Mouse (Mus musculus): ENCODE results near the gene Arrb1. TPM values are rescaled to one million over a fixed set of nuclear protein-coding genes. Genes with fewer than 3 reads are reported as not detected.

Arrb1 gene
- polyA plus RNA-seq, 1 experiment from 2014 or later, result 4.4 TPM

DNA sequence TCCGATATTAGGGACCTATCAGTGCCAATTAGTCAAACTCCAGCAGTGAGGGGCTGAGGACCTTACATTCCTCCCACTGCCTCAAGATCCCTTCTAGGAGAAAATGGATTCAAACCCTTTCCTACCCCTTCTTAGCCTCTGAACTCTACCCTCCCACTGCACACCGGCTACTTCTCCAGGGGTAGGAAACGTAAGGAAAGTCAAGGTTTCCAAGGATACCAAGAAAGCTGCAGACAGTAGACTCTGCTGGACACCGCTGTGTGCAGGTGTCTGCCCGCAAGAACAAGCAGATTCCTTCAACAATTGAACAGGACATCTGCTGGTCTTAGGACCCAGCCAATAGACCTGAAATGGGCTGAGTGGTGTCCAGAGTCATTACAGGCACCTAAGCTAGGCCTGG is 765 bp upstream of the Arrb1 start:
- ATAC-seq, result no peak
- H3K4me1 ChIP-seq (replicated peaks; ENCODE audit: control insufficient read depth, insufficient read depth, low read length), result peaks cover 20% of the 10 kb centered on the region

DNA sequence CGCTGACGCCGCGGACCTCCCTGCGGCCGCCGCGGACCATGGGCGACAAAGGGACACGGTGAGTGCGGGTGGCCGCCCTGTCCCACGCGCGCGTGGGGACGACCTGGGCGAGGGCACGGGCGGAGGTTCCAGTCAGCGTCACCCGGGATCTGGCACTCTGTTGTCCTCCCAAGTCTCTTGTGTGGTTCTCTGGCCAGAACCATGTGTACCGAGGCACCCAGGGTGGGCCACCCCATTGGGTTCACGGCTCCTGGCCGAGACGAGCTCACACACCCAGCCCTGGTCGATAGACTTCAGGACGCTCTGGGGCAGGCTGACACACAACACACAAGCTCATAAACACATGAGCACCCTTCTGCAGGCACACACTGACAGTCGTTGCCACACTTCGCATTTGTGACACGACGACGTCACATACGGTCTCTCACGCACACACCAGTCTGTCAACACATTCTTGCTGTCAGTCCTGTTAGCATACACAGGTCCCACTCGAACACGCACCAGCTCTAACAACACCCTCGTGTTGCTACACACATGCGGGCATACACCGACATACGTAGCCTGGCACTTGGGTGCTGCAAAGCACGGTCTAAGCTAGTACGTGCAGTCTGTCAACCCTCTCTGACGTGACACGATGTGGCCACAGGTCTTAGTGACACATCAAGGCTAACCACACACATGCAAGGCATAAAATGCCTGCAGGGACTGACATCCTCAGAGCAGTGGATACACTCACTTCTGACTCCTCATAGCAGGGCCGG is 655 bp downstream of the Arrb1 start:
- Histone ChIP-seq H3K4me2 (replicated peaks; ENCODE audit: low read depth) (peak overlapping the region; percentile 97), H3K4me1 (replicated peaks; ENCODE audit: control insufficient read depth, insufficient read depth, low read length) (peaks cover 20% of the 10 kb centered on the region; the same call in 1 of the 2 replicates), H3K9me3 (ENCODE audit: control insufficient read depth) (no peaks in the 10 kb centered on the region), H3K36me3 (ENCODE audit: control insufficient read depth, insufficient read depth) (no peaks in the 10 kb centered on the region), H3K4me3 (ENCODE audit: low read depth, low read length) (peak overlapping the region; percentile 68), H3K9ac (ENCODE audit: low read depth, low read length) (peak overlapping the region; percentile 78), H3K27ac (ENCODE audit: low read depth, low read length) (peak overlapping the region; percentile 73), H3K27me3 (replicated peaks; ENCODE audit: control insufficient read depth, insufficient read depth, low read length) (no peaks in the 10 kb centered on the region)
- ATAC-seq, result peak; percentile 29
- WGBS, result 7% methylated on average over 46 of the region's 46 CpGs
- TF ChIP-seq CTCF (IDR thresholded peaks at IDR 0.05; ENCODE audit: low read depth), result no peak

More for the DNA sequence above, 765 bp upstream of the Arrb1 start:
- WGBS, result 54% methylated on average over 5 of the region's 5 CpGs
- no peak overlapping the region for H3K9ac ChIP-seq (ENCODE audit: low read depth, low read length)
- no peak overlapping the region; the same call in 1 of the 2 replicates for H3K27ac ChIP-seq (ENCODE audit: low read depth, low read length)
- no peak overlapping the region for H3K4me3 ChIP-seq (ENCODE audit: low read depth, low read length)
- H3K4me2 ChIP-seq (replicated peaks; ENCODE audit: low read depth), result peak overlapping the region; percentile 97
- H3K36me3 ChIP-seq (ENCODE audit: control insufficient read depth, insufficient read depth), result no peaks in the 10 kb centered on the region
- no peak for TF ChIP-seq CTCF (IDR thresholded peaks at IDR 0.05; ENCODE audit: low read depth)
- no peaks in the 10 kb centered on the region for H3K9me3 ChIP-seq (ENCODE audit: control insufficient read depth)
- no peaks in the 10 kb centered on the region for H3K27me3 ChIP-seq (replicated peaks; ENCODE audit: control insufficient read depth, insufficient read depth, low read length)

DNA sequence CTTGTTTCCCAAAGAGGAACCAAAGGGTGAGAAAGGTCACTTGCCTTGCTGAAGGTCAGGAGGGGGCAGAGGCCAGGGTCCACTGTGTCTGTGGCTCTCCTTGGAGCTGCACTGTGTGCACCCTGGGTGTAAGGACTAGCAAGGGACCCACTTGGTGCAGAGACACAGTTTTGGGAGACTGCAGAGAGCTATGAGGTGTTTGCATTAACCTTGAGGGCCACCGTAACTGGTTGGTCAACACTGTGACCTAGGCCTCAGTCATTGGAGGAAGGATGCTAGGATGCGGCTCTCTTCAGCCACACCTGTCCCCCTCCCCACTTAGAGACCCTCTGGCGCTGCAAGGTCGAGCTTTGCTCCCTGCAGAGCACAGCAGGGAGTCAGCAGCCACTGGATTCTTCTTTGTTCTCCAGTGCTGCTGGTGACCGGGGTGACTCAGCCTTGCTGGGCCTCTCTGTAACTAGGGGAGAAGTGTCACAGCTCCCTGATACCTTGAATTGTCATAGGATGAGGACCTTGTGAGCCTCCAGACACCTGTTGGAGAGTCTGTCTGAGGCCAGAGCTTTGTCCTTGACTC is 2.0 kb downstream of the Arrb1 start:
- peak overlapping the region; percentile 26; the same call in 1 of the 2 replicates for H3K9ac ChIP-seq (ENCODE audit: low read depth, low read length)
- H3K4me1 ChIP-seq (replicated peaks; ENCODE audit: control insufficient read depth, insufficient read depth, low read length), result peaks cover 20% of the 10 kb centered on the region; the same call in 1 of the 2 replicates
- no peaks in the 10 kb centered on the region for H3K27me3 ChIP-seq (replicated peaks; ENCODE audit: control insufficient read depth, insufficient read depth, low read length)
- ATAC-seq, result no peak
- peak overlapping the region; percentile 68; the same call in 1 of the 2 replicates for H3K4me3 ChIP-seq (ENCODE audit: low read depth, low read length)
- H3K36me3 ChIP-seq (ENCODE audit: control insufficient read depth, insufficient read depth), result no peaks in the 10 kb centered on the region
- WGBS, result 55% methylated on average over 5 of the region's 5 CpGs
- TF ChIP-seq CTCF (IDR thresholded peaks at IDR 0.05; ENCODE audit: low read depth), result no peak
- no peak overlapping the region for H3K27ac ChIP-seq (ENCODE audit: low read depth, low read length)
- no peaks in the 10 kb centered on the region for H3K9me3 ChIP-seq (ENCODE audit: control insufficient read depth)
- H3K4me2 ChIP-seq (replicated peaks; ENCODE audit: low read depth), result peak overlapping the region; percentile 97

DNA sequence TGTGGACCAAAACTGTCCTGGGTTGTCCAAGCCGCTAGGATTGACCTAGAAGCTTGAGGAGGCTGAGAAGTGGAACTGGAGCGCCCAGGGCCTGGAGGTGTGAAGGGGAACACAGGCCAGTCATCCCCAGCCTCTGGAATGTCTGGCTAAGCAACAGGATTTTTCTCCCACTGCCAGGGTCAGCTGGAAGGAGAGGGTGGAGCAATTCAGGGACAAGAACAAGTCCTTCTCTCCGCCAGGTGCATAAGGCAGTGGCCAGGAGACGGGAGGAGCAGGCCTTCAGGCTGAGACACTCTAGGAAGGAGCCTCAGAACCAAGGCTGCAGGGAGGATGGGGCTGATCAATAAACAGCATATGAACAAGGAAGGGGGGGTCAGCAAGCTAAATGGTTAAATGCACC is 3.2 kb downstream of the Arrb1 start:
- no peak overlapping the region for H3K4me3 ChIP-seq (ENCODE audit: low read depth, low read length)
- ATAC-seq, result no peak
- no peak overlapping the region for H3K4me2 ChIP-seq (replicated peaks; ENCODE audit: low read depth)
- no peak for TF ChIP-seq CTCF (IDR thresholded peaks at IDR 0.05; ENCODE audit: low read depth)
- WGBS, result 73% methylated on average over 4 of the region's 4 CpGs
- no peaks in the 10 kb centered on the region for H3K27me3 ChIP-seq (replicated peaks; ENCODE audit: control insufficient read depth, insufficient read depth, low read length)
- H3K36me3 ChIP-seq (ENCODE audit: control insufficient read depth, insufficient read depth), result no peaks in the 10 kb centered on the region
- H3K4me1 ChIP-seq (replicated peaks; ENCODE audit: control insufficient read depth, insufficient read depth, low read length), result peaks cover 20% of the 10 kb centered on the region; the same call in 1 of the 2 replicates
- no peak overlapping the region for H3K9ac ChIP-seq (ENCODE audit: low read depth, low read length)
- H3K27ac ChIP-seq (ENCODE audit: low read depth, low read length), result no peak overlapping the region
- H3K9me3 ChIP-seq (ENCODE audit: control insufficient read depth), result no peaks in the 10 kb centered on the region

DNA sequence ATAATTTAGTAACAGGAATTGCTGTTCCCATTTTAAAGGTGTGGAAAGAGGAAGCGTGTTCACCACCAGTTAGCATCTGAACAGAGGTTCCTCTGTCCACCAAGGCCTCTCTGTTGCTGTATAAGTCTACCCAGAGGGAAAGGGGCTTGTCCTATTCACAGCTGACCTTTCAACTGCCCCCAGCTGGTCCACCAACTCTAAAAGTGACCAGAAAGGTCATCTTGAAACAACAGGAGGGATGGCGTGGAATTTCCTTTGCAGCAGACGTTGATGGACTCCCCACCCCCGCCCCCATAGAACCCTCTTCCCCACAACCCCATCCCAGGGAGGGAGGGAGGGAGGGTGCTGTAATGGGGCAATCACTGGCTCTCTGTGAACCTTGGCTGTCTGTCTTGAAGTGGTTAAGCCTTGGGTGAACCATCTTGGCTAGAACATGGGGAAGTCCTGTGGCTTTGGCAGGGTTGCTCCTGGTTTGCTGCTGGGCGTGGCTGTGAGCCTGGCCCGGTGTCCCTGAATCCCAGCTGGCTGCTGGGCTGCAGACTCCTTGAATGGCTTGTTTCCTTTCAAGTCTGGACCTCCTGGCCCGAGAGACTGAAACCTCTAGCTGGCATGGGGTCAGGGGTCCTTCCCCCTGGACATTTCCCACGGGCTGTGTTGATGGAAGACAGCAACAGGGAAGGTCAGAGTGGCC is 4.1 kb downstream of the Arrb1 start:
- Histone ChIP-seq H3K4me1 (replicated peaks; ENCODE audit: control insufficient read depth, insufficient read depth, low read length) (peaks cover 20% of the 10 kb centered on the region; the same call in 1 of the 2 replicates), H3K9ac (ENCODE audit: low read depth, low read length) (no peak overlapping the region), H3K9me3 (ENCODE audit: control insufficient read depth) (no peaks in the 10 kb centered on the region), H3K27me3 (replicated peaks; ENCODE audit: control insufficient read depth, insufficient read depth, low read length) (no peaks in the 10 kb centered on the region), H3K36me3 (ENCODE audit: control insufficient read depth, insufficient read depth) (peaks cover 2% of the 10 kb centered on the region; the same call in 1 of the 2 replicates), H3K27ac (ENCODE audit: low read depth, low read length) (no peak overlapping the region), H3K4me3 (ENCODE audit: low read depth, low read length) (no peak overlapping the region), H3K4me2 (replicated peaks; ENCODE audit: low read depth) (peak overlapping the region; percentile 32)
- no peak for TF ChIP-seq CTCF (IDR thresholded peaks at IDR 0.05; ENCODE audit: low read depth)
- no peak for ATAC-seq
- 40% methylated on average over 8 of the region's 8 CpGs for WGBS

DNA sequence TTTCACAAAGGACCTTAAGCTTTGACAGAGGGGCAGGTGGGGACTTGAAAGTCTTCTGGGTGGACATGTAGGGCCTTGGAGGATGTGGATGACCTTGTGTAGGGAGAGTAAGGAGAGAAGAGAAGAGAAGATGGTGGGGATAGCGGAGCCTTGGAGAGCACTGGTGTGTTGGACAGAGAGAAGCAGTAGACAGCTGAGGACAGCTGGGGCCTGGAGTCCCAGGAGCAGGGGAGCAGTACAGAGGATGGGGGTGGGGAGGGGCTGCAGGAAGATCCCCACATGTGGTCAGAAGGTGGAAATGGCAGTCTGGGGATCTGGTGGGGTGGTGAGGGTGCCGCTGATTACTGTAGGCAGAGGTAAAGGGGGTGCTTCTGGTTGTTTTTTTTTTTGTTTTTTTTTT is 4.8 kb downstream of the Arrb1 start:
- H3K9me3 ChIP-seq (ENCODE audit: control insufficient read depth), result no peaks in the 10 kb centered on the region
- no peaks in the 10 kb centered on the region for H3K27me3 ChIP-seq (replicated peaks; ENCODE audit: control insufficient read depth, insufficient read depth, low read length)
- H3K4me3 ChIP-seq (ENCODE audit: low read depth, low read length), result no peak overlapping the region
- H3K4me2 ChIP-seq (replicated peaks; ENCODE audit: low read depth), result peak overlapping the region; percentile 32
- peaks cover 20% of the 10 kb centered on the region; the same call in 1 of the 2 replicates for H3K4me1 ChIP-seq (replicated peaks; ENCODE audit: control insufficient read depth, insufficient read depth, low read length)
- TF ChIP-seq CTCF (IDR thresholded peaks at IDR 0.05; ENCODE audit: low read depth), result no peak
- no peak overlapping the region for H3K9ac ChIP-seq (ENCODE audit: low read depth, low read length)
- ATAC-seq, result no peak
- no peak overlapping the region for H3K27ac ChIP-seq (ENCODE audit: low read depth, low read length)
- WGBS, result 63% methylated on average over 2 of the region's 2 CpGs
- H3K36me3 ChIP-seq (ENCODE audit: control insufficient read depth, insufficient read depth), result peaks cover 5% of the 10 kb centered on the region; the same call in 1 of the 2 replicates

Measured in intestine, postnatal 0 days (tissue).